Mouse (Mus musculus): ENCODE data around the gene Blmh.

- TF ChIP-seq CTCF (IDR thresholded peaks at IDR 0.05; ENCODE audit: control insufficient read depth, insufficient read depth, insufficient replicate concordance, low read depth, low read length) = no peak
- no peak for TF ChIP-seq POLR2A (IDR thresholded peaks at IDR 0.05; ENCODE audit: control insufficient read depth, low read depth, low read length)
Observed at GRCm38 (mm10) chr11:76891171-76891570, 33.4 kb upstream of the Blmh start.

All from testis, adult 2 months (tissue).